Mouse (Mus musculus): ENCODE measurements around the gene Mars. TPM values are rescaled to one million over a fixed set of nuclear protein-coding genes. Genes with fewer than 3 reads are reported as not detected.

Gene Mars
- polyA plus RNA-seq, 1 experiment from 2014 or later = 84.0 TPM

DNA sequence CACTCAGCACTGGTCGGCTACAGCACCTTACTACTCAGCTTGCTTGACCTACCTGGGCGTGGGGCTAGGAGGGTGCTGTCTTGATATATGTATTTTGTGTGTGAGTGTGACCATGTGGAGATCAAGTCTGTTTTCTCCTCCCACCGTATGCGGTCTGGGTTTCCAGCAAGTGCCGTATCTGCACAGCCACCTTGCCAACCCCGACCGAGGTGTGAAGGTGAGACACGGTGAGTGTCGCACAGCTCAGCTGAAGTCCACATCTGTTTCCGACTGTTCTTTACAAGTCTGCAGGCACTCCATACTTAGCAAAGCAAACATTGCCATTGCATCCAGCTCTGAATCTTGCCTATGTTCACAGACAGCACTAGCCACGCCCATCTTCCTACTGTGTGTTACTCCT is 8.4 kb downstream of the Mars start:
- Histone ChIP-seq H3K27ac (replicated peaks) (no peak overlapping the region), H3K4me3 (no peak overlapping the region), H3K9me3 (no peaks in the 10 kb centered on the region), H3K4me1 (no peaks in the 10 kb centered on the region), H3K9ac (no peak overlapping the region), H3K36me3 (peaks cover 98% of the 10 kb centered on the region), H3K27me3 (replicated peaks) (no peaks in the 10 kb centered on the region), H3K4me2 (no peak overlapping the region)
- WGBS = 90% methylated on average over 11 of the region's 11 CpGs
- ATAC-seq (ENCODE audit: extremely low read depth, insufficient number of reproducible peaks, low FRiP score, low TSS enrichment) = no peak

- Histone ChIP-seq H3K4me2 (no peak overlapping the region), H3K9me3 (no peaks in the 10 kb centered on the region), H3K9ac (no peak overlapping the region), H3K4me3 (no peak overlapping the region), H3K36me3 (peaks cover 98% of the 10 kb centered on the region), H3K27ac (replicated peaks) (no peak overlapping the region), H3K4me1 (peaks cover 20% of the 10 kb centered on the region), H3K27me3 (replicated peaks) (no peaks in the 10 kb centered on the region)
- WGBS = 91% methylated on average over 6 of the region's 6 CpGs
- no peak for ATAC-seq (ENCODE audit: extremely low read depth, insufficient number of reproducible peaks, low FRiP score, low TSS enrichment)
These were observed 11.2 kb downstream of the Mars start for GRCm38 (mm10) chr10:127300361-127300760.

DNA sequence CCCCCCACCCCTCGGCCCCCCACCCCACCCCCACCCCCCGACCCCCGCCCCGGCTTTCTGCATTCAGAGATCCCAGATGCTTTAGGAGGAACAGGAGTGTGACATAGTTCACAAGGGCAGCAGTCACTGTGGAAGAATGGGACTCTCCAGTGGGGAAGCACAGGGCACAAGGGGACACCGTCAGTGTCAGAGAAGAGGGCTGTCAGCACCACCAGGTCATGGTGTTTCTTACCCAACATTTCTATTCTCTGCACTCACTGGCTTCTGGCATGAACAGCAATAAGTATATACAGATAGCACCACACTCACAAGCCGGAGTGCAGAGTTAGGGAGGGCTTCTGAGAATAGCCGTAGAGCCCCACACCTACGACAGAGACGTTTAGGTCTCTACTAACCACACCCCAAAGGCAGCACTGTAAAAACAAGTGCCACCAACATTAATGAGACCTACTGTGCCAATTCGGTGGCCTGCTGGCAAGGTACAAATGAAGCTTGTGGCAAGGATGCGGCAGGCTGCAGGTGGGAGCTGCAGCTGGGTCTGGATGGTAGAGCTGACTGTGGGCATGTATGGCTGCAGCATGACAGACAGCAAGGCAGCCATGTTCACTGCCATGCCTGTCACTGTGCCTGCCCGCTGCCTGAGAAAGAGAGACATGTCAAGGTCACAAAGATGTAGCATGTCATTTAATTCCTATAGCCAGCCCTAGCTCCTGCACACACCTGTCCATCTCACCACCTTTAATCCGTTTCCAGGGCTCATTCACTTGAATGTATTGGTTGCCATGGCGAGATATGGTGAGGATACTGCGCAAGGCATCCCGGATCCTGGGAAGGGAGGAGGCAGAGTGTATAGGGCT is 14.3 kb downstream of the Mars start:
- Histone ChIP-seq H3K36me3 (peaks cover 92% of the 10 kb centered on the region), H3K4me3 (no peak overlapping the region), H3K9ac (0 out of 2 replicates have a peak overlapping the region, but pooled peaks have one; percentile 5), H3K27ac (replicated peaks) (peak overlapping the region; percentile 46), H3K9me3 (no peaks in the 10 kb centered on the region), H3K4me1 (peaks cover 49% of the 10 kb centered on the region), H3K27me3 (replicated peaks) (no peaks in the 10 kb centered on the region), H3K4me2 (no peak overlapping the region)
- no peak for ATAC-seq (ENCODE audit: extremely low read depth, insufficient number of reproducible peaks, low FRiP score, low TSS enrichment)
- WGBS = 66% methylated on average over 16 of the region's 16 CpGs

GRCm38 (mm10) chr10:127295986-127296794 is 15.4 kb downstream of the Mars start:
- H3K36me3 ChIP-seq = peaks cover 82% of the 10 kb centered on the region
- H3K4me3 ChIP-seq = no peak overlapping the region
- H3K4me2 ChIP-seq = no peak overlapping the region
- no peaks in the 10 kb centered on the region for H3K9me3 ChIP-seq
- peak overlapping the region; percentile 63 for H3K27ac ChIP-seq (replicated peaks)
- H3K9ac ChIP-seq = 0 out of 2 replicates have a peak overlapping the region, but pooled peaks have one; percentile 16
- no peak for ATAC-seq (ENCODE audit: extremely low read depth, insufficient number of reproducible peaks, low FRiP score, low TSS enrichment)
- 84% methylated on average over 24 of the region's 24 CpGs for WGBS
- peaks cover 58% of the 10 kb centered on the region for H3K4me1 ChIP-seq
- no peaks in the 10 kb centered on the region for H3K27me3 ChIP-seq (replicated peaks)

GRCm38 (mm10) chr10:127294895-127295510 is 16.6 kb downstream of the Mars start:
- peaks cover 70% of the 10 kb centered on the region for H3K36me3 ChIP-seq
- ATAC-seq (ENCODE audit: extremely low read depth, insufficient number of reproducible peaks, low FRiP score, low TSS enrichment) = no peak

DNA sequence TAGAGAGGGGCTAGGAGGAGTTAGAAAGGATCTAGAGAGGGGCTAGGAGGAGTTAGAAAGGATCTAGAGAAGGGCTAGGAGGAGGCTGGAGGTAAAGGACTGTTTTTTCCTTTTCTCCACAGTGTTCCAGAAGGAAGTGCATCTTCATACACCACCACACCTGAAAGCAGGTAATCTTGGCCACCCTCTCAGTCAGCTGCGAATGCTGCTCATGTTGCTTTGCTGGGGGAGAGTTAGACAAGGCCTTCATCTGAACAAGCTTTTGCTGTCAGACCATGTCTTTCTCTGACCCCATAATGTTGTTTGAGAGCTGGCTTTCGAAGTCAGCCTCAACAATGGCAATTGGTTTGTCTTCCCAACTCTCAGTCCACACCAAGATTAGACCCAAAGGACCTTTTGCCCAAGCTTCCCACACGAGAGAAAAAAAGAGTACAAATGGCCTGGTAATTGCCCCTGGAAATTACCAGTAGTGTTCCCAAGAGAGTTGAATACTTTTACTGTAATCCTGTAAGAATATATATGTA is 17.9 kb downstream of the Mars start:
- Histone ChIP-seq H3K4me1 (peaks cover 67% of the 10 kb centered on the region), H3K9me3 (no peaks in the 10 kb centered on the region), H3K36me3 (peaks cover 56% of the 10 kb centered on the region), H3K27ac (replicated peaks) (peak overlapping the region; percentile 99), H3K4me3 (peak overlapping the region; percentile 86), H3K9ac (peak overlapping the region; percentile 93), H3K4me2 (peak overlapping the region; percentile 76), H3K27me3 (replicated peaks) (no peaks in the 10 kb centered on the region)
- 84% methylated on average over 3 of the region's 3 CpGs for WGBS
- ATAC-seq (ENCODE audit: extremely low read depth, insufficient number of reproducible peaks, low FRiP score, low TSS enrichment) = no peak

More at GRCm38 (mm10) chr10:127294895-127295510, 16.6 kb downstream of the Mars start:
- Histone ChIP-seq H3K9ac (no peak overlapping the region), H3K4me3 (no peak overlapping the region), H3K27me3 (replicated peaks) (no peaks in the 10 kb centered on the region), H3K27ac (replicated peaks) (no peak overlapping the region), H3K4me2 (no peak overlapping the region), H3K4me1 (peaks cover 58% of the 10 kb centered on the region), H3K9me3 (no peaks in the 10 kb centered on the region)
- WGBS = 92% methylated on average over 10 of the region's 10 CpGs

DNA sequence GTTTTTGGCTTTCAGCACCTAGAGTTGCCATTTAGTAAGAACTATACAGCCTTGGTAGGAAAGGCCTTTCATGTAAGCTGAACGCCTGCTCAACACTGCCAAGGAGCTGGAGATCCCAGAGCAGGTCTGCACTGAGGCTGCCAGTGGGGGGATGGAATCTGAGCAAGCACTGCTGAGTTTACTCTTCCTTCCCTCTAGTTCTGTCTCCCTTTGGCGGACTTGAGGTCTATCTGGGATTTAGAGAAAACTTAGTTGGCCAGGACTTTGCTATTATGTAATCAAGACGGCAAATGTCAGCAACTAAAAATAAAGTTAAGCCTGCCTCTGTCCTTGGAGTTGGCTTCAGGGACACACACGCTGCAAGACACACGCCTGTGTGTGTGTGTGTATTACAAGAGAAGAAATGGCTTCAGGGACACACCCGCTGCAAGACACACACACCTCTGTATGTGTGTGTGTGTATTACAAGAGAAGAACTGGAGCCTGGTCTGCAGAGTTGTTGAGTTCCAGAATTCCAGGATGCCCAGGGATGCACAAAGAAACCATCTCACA is 18.5 kb downstream of the Mars start:
- Histone ChIP-seq H3K27ac (replicated peaks) (peak overlapping the region; percentile 99), H3K36me3 (peaks cover 52% of the 10 kb centered on the region), H3K9me3 (no peaks in the 10 kb centered on the region), H3K4me1 (peaks cover 67% of the 10 kb centered on the region), H3K27me3 (replicated peaks) (no peaks in the 10 kb centered on the region), H3K4me3 (peak overlapping the region; percentile 86), H3K4me2 (peak overlapping the region; percentile 76), H3K9ac (peak overlapping the region; percentile 93)
- 47% methylated on average over 6 of the region's 6 CpGs for WGBS
- no peak for ATAC-seq (ENCODE audit: extremely low read depth, insufficient number of reproducible peaks, low FRiP score, low TSS enrichment)

DNA sequence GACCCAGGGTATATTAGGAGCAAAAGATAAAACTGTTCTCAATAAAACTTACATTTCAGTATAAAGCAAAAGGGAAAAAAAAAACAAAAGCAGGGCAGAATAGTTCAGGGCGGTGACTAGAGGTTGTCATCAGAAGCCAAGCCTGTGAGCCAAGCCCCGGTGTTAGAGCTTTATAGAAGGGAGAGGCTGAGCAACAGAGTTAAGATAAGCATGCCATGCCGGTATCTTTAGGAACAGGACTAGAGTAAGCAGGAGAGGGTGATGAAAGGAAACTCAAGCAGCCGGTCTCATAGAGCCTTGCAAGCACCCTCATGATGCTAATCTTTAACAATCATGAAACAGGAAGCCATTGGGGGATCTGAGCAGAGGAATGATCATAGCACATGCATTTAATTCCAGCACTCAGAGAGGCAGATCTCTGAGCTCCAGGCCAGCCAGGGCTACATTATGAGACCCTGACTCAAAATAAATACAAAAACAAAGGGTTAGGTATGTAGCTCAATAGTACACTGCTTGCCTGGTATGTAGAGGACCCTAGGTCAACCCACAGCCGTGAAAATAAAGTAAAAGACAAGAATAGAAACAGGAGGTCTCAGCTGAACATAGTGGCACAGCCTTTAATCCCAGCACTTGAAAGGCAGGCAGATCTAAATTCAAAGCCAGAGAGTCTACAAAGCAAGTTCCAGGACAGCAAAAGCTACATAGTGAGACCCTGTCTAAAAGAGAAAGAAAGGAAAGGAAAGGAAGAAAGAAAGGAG is 19.5 kb downstream of the Mars start:
- Histone ChIP-seq H3K4me3 (peak overlapping the region; percentile 86), H3K4me1 (peaks cover 68% of the 10 kb centered on the region), H3K27me3 (replicated peaks) (no peaks in the 10 kb centered on the region), H3K9ac (peak overlapping the region; percentile 93), H3K4me2 (peak overlapping the region; percentile 76), H3K36me3 (peaks cover 46% of the 10 kb centered on the region), H3K9me3 (no peaks in the 10 kb centered on the region), H3K27ac (replicated peaks) (peak overlapping the region; percentile 99)
- no peak for ATAC-seq (ENCODE audit: extremely low read depth, insufficient number of reproducible peaks, low FRiP score, low TSS enrichment)
- 7% methylated on average over 5 of the region's 5 CpGs for WGBS

- peak overlapping the region; percentile 76 for H3K4me2 ChIP-seq
- no peaks in the 10 kb centered on the region for H3K27me3 ChIP-seq (replicated peaks)
- peak overlapping the region; percentile 86 for H3K4me3 ChIP-seq
- peaks cover 69% of the 10 kb centered on the region for H3K4me1 ChIP-seq
- 2% methylated on average over 19 of the region's 19 CpGs for WGBS
- peak overlapping the region; percentile 93 for H3K9ac ChIP-seq
- H3K36me3 ChIP-seq = peaks cover 46% of the 10 kb centered on the region
- ATAC-seq (ENCODE audit: extremely low read depth, insufficient number of reproducible peaks, low FRiP score, low TSS enrichment) = peak; percentile 11
- H3K27ac ChIP-seq (replicated peaks) = peak overlapping the region; percentile 99
- H3K9me3 ChIP-seq = no peaks in the 10 kb centered on the region
These were observed 20.4 kb downstream of the Mars start for GRCm38 (mm10) chr10:127290930-127291880.
